17 mouse cellular contexts compared by ENCODE assay signal in the genomic region with DNA sequence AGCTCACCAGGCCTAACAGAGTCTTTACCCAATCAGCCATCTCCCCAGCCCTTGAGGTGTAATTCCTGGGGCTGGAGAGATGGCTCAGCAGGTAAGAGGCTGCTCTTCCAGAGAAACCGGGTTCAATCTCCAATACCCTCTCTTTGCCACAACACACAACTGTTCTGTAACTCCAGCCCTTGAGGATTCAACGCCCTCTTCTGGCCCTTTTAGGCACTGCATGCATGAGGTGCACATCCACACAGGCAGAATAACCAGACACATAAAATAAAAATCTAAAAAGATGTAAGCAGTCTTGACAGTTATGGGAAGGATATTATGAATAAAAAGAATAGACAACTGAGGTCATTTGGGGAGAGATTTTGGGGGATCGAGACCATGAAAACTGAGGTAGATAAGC. TPM values are rescaled to one million over a fixed set of nuclear protein-coding genes. Genes with fewer than 3 reads are reported as not detected.
DNase-seq lines count a peak whose midpoint lies in the region; ATAC-seq and TF ChIP-seq lines count a peak whose summit lies in the region.
"Had no signal": no experiment of that assay in that cellular context is flagged by ENCODE, and none has a peak within 500 bp of the region (broad histone marks: within the 10 kb centered on the region; RNA-seq: fewer than 3 reads in every experiment).

No protein-coding gene starts in this region.

- no peaks in the 10 kb centered on the region for H3K36me3 ChIP-seq in heart, postnatal 0 days (replicated peaks; ENCODE audit: control insufficient read depth, insufficient read depth, low read length)
- H3K36me3 ChIP-seq in heart, embryonic 12.5 days, result no peaks in the 10 kb centered on the region
- H3K36me3 ChIP-seq in liver, embryonic 14.5 days (replicated peaks; ENCODE audit: control insufficient read depth, insufficient read depth, low read depth), result no peaks in the 10 kb centered on the region
- no peaks in the 10 kb centered on the region for H3K36me3 ChIP-seq in liver, embryonic 12.5 days
- H3K36me3 ChIP-seq in ES-Bruce4 (ENCODE audit: control insufficient read depth, insufficient read depth, low read length, poor library complexity, severe bottlenecking), result no peaks in the 10 kb centered on the region
- H3K36me3 ChIP-seq: embryonic facial prominence, embryonic 15.5 days; heart, embryonic 15.5 days; hindbrain, embryonic 13.5 days had no signal

- H3K4me1 ChIP-seq in heart, postnatal 0 days (ENCODE audit: control insufficient read depth, insufficient read depth), result peaks cover 14% of the 10 kb centered on the region
- H3K4me1 ChIP-seq in heart, embryonic 12.5 days (replicated peaks), result peaks cover 41% of the 10 kb centered on the region
- peaks cover 0 to 5% of the 10 kb centered on the region in 2 experiments; a peak in 2 of 4 replicates for H3K4me1 ChIP-seq in liver, embryonic 14.5 days (replicated peaks; ENCODE audit: control insufficient read depth in 2 of 2, insufficient read depth in 2 of 2, low read length in 1 of 2)
- H3K4me1 ChIP-seq in liver, embryonic 12.5 days, result 0 out of 2 replicates have a peak, but pooled peaks cover 6% of the 10 kb centered on the region
- H3K4me1 ChIP-seq in ES-Bruce4 (ENCODE audit: control insufficient read depth, insufficient read depth, low read length), result peaks cover 3% of the 10 kb centered on the region

- H3K4me3 ChIP-seq in heart, postnatal 0 days (ENCODE audit: low read depth, low read length), result no peak overlapping the region
- H3K4me3 ChIP-seq in heart, embryonic 12.5 days, result no peak overlapping the region
- H3K4me3 ChIP-seq in liver, embryonic 14.5 days (ENCODE audit: insufficient read depth in 1 of 2, low read depth in 2 of 2, low read length in 2 of 2), result no peak overlapping the region
- no peak overlapping the region for H3K4me3 ChIP-seq in liver, embryonic 12.5 days
- no peak overlapping the region for H3K4me3 ChIP-seq in ES-Bruce4 (ENCODE audit: low read depth, low read length)
- H3K4me3 ChIP-seq: embryonic facial prominence, embryonic 15.5 days; heart, embryonic 15.5 days; hindbrain, embryonic 13.5 days had no signal

- H3K27me3 ChIP-seq in heart, postnatal 0 days (ENCODE audit: control insufficient read depth, insufficient read depth, low read length), result no peaks in the 10 kb centered on the region
- H3K27me3 ChIP-seq in heart, embryonic 12.5 days (replicated peaks), result no peaks in the 10 kb centered on the region
- H3K27me3 ChIP-seq in liver, embryonic 14.5 days (ENCODE audit: control insufficient read depth, insufficient read depth, low read length), result no peaks in the 10 kb centered on the region
- H3K27me3 ChIP-seq in liver, embryonic 12.5 days (replicated peaks), result no peaks in the 10 kb centered on the region
- H3K27me3 ChIP-seq in ES-Bruce4 (ENCODE audit: control insufficient read depth, insufficient read depth, low read length, poor library complexity, severe bottlenecking), result no peaks in the 10 kb centered on the region
- H3K27me3 ChIP-seq: embryonic facial prominence, embryonic 15.5 days; heart, embryonic 15.5 days had no signal

- no peak overlapping the region for H3K9ac ChIP-seq in heart, postnatal 0 days (replicated peaks; ENCODE audit: low read depth, low read length)
- H3K9ac ChIP-seq in heart, embryonic 12.5 days, result no peak overlapping the region
- H3K9ac ChIP-seq in liver, embryonic 14.5 days (replicated peaks), result no peak overlapping the region
- H3K9ac ChIP-seq in liver, embryonic 12.5 days, result no peak overlapping the region
- no peak overlapping the region for H3K9ac ChIP-seq in ES-Bruce4 (ENCODE audit: low read depth, poor library complexity, severe bottlenecking)
- H3K9ac ChIP-seq: embryonic facial prominence, embryonic 15.5 days; heart, embryonic 15.5 days; hindbrain, embryonic 13.5 days had no signal

- H3K27ac ChIP-seq in heart, postnatal 0 days (ENCODE audit: low read depth), result no peak overlapping the region
- H3K27ac ChIP-seq in heart, embryonic 12.5 days (ENCODE audit: poor library complexity, severe bottlenecking), result no peak overlapping the region; the same call in 1 of the 2 replicates
- H3K27ac ChIP-seq in liver, embryonic 14.5 days, result no peak overlapping the region
- H3K27ac ChIP-seq in liver, embryonic 12.5 days, result no peak overlapping the region
- no peak overlapping the region for H3K27ac ChIP-seq in ES-Bruce4 (ENCODE audit: insufficient read depth, low read length)
- H3K27ac ChIP-seq: embryonic facial prominence, embryonic 15.5 days; hindbrain, embryonic 13.5 days had no signal

- TF ChIP-seq EP300 in heart, postnatal 0 days (IDR thresholded peaks at IDR 0.05; ENCODE audit: low read depth), result no peak
- TF ChIP-seq EP300 in liver, embryonic 14.5 days (IDR thresholded peaks at IDR 0.05; ENCODE audit: low read depth), result no peak
- TF ChIP-seq EP300 in ES-Bruce4 (IDR thresholded peaks at IDR 0.05; ENCODE audit: insufficient read depth, low read depth, low read length), result no peak

- 85% methylated on average over 3 of the region's 3 CpGs for WGBS in heart, postnatal 0 days
- 75% methylated on average over 3 of the region's 3 CpGs for WGBS in heart, embryonic 12.5 days
- 60% methylated on average over 3 of the region's 3 CpGs for WGBS in liver, embryonic 14.5 days (ENCODE audit: insufficient replicate concordance)
- WGBS in liver, embryonic 12.5 days (ENCODE audit: insufficient replicate concordance), result 60% methylated on average over 3 of the region's 3 CpGs

- H3K9me3 ChIP-seq in heart, postnatal 0 days (replicated peaks; ENCODE audit: control insufficient read depth, low read length), result no peaks in the 10 kb centered on the region
- H3K9me3 ChIP-seq in heart, embryonic 12.5 days (replicated peaks), result peaks cover 7% of the 10 kb centered on the region
- no peaks in the 10 kb centered on the region for H3K9me3 ChIP-seq in liver, embryonic 14.5 days (ENCODE audit: control insufficient read depth, low read length)
- 0 out of 2 replicates have a peak, but pooled peaks cover 3% of the 10 kb centered on the region for H3K9me3 ChIP-seq in liver, embryonic 12.5 days (replicated peaks)
- H3K9me3 ChIP-seq in ES-Bruce4 (replicated peaks; ENCODE audit: control insufficient read depth, insufficient read depth, low read length, poor library complexity, severe bottlenecking), result peaks cover 4% of the 10 kb centered on the region; the same call in 1 of the 2 replicates
- H3K9me3 ChIP-seq: embryonic facial prominence, embryonic 15.5 days; heart, embryonic 15.5 days; hindbrain, embryonic 13.5 days had no signal

- H3K4me2 ChIP-seq in heart, postnatal 0 days (ENCODE audit: low read depth, low read length), result no peak overlapping the region
- H3K4me2 ChIP-seq in heart, embryonic 12.5 days, result no peak overlapping the region
- H3K4me2 ChIP-seq in liver, embryonic 14.5 days (ENCODE audit: low read depth), result no peak overlapping the region
- H3K4me2 ChIP-seq in liver, embryonic 12.5 days, result no peak overlapping the region
- H3K4me2 ChIP-seq: embryonic facial prominence, embryonic 15.5 days; heart, embryonic 15.5 days; hindbrain, embryonic 13.5 days had no signal

- ATAC-seq in heart, postnatal 0 days (ENCODE audit: insufficient read depth, low read depth), result no peak
- ATAC-seq in heart, embryonic 12.5 days (ENCODE audit: insufficient number of reproducible peaks, low FRiP score), result no peak
- ATAC-seq in liver, embryonic 14.5 days (ENCODE audit: insufficient read depth), result no peak
- ATAC-seq in liver, embryonic 12.5 days, result no peak

- peak; percentile 30 for TF ChIP-seq CTCF in heart, postnatal 0 days (IDR thresholded peaks at IDR 0.05; ENCODE audit: low read depth)
- TF ChIP-seq CTCF in liver, embryonic 14.5 days (IDR thresholded peaks at IDR 0.05; ENCODE audit: low read depth), result peak; percentile 32; the same call in 1 of the 2 replicates
- peak; percentile 5 for TF ChIP-seq CTCF in ES-Bruce4 (IDR thresholded peaks at IDR 0.05; ENCODE audit: low read depth, low read length)

- DNase-seq in heart, postnatal 0 days (ENCODE audit: low spot score), result no peak
- no peak for DNase-seq in liver, embryonic 14.5 days (ENCODE audit: low read depth in 3 of 3, low spot score in 3 of 3)
- DNase-seq in R1 (ENCODE audit: low read depth, low spot score), result peak; percentile 39
- no peak for DNase-seq in spleen, postnatal 14 days (ENCODE audit: low spot score in 2 of 2)
- DNase-seq: cerebellum, adult 2 months; cerebellum, postnatal 36 days; lung, postnatal 36 days; retina, postnatal 1 day; thymus, adult 18-20 months; thymus, postnatal 4 days had no signal

- no peak for TF ChIP-seq POLR2A in ES-Bruce4 (IDR thresholded peaks at IDR 0.05; ENCODE audit: insufficient read depth, low read length)

RNA-seq across cellular contexts. Expression of gene Mical2, which starts 9.8 kb away (rescaled TPM):
- 136 and 169 TPM in 2 replicates for total RNA-seq in heart, postnatal 0 days (2014; rRNA removed; ENCODE audit: low replicate concordance)
- 59.9 and 78.1 TPM in 2 replicates for polyA plus RNA-seq in heart, postnatal 0 days (2015; fragmentation: Nextera tagmentation; extraction: Ambion mirVana)
- 156 and 163 TPM in 2 replicates for polyA plus RNA-seq in heart, embryonic 12.5 days (2016; fragmentation: Nextera tagmentation; extraction: Ambion mirVana)
- 1.3 and 1.4 TPM in 2 replicates for polyA plus RNA-seq in liver, embryonic 14.5 days (2012; rRNA removed)
- polyA plus RNA-seq in liver, embryonic 14.5 days (2014; fragmentation: Nextera tagmentation; extraction: Ambion mirVana), result 1.1 and 1.2 TPM in 2 replicates
- polyA plus RNA-seq in liver, embryonic 12.5 days (2016; fragmentation: Nextera tagmentation; extraction: Ambion mirVana), result 3.4 and 4.1 TPM in 2 replicates
- 1.7 and 2.4 TPM in 2 replicates for polyA plus RNA-seq in ES-Bruce4 (2011; ENCODE audit: insufficient read depth, insufficient read length, low read depth, missing spikeins)

RNA-seq across cellular contexts. Expression of gene Dkk3, which starts 57.0 kb away (rescaled TPM):
- total RNA-seq in heart, postnatal 0 days (2014; rRNA removed; ENCODE audit: low replicate concordance), result 53.8 and 56.0 TPM in 2 replicates
- 90.6 and 96.6 TPM in 2 replicates for polyA plus RNA-seq in heart, postnatal 0 days (2015; fragmentation: Nextera tagmentation; extraction: Ambion mirVana)
- 91.4 and 96.7 TPM in 2 replicates for polyA plus RNA-seq in heart, embryonic 12.5 days (2016; fragmentation: Nextera tagmentation; extraction: Ambion mirVana)
- polyA plus RNA-seq in liver, embryonic 14.5 days (2012; rRNA removed), result 1.1 and 1.5 TPM in 2 replicates
- polyA plus RNA-seq in liver, embryonic 14.5 days (2014; fragmentation: Nextera tagmentation; extraction: Ambion mirVana), result 2.3 and 2.4 TPM in 2 replicates
- polyA plus RNA-seq in liver, embryonic 12.5 days (2016; fragmentation: Nextera tagmentation; extraction: Ambion mirVana), result 7.3 and 7.5 TPM in 2 replicates
- 4.4 and 4.6 TPM in 2 replicates for polyA plus RNA-seq in ES-Bruce4 (2011; ENCODE audit: insufficient read depth, insufficient read length, low read depth, missing spikeins)
- total RNA-seq: granulocyte monocyte progenitor cell, adult 5-6 weeks had no signal

Comparison
In these comparisons a context has a peak if more than half of its experiments do, and no peak if none do; other contexts are left out.
1. RNA of gene Mical2, which starts 9.8 kb away (polyA plus RNA-seq): 156 to 163 TPM in heart, embryonic 12.5 days and 59.9 to 78.1 TPM in heart, postnatal 0 days; 3.4 to 4.1 TPM in liver, embryonic 12.5 days, 1.7 to 2.4 TPM in ES-Bruce4 and 1.1 to 1.4 TPM in liver, embryonic 14.5 days; every median in the first group is over 10 times any median in the second.
2. RNA of gene Dkk3, which starts 57.0 kb away (polyA plus RNA-seq): 91.4 to 96.7 TPM in heart, embryonic 12.5 days and 90.6 to 96.6 TPM in heart, postnatal 0 days; 7.3 to 7.5 TPM in liver, embryonic 12.5 days, 4.4 to 4.6 TPM in ES-Bruce4 and 1.1 to 2.4 TPM in liver, embryonic 14.5 days; every median in the first group is over 10 times any median in the second.
3. Peak in every context shown above with its lines, with median percentiles within 50 percentile points of each other: CTCF ChIP-seq.